In genomic region chr1:161967936-161968335, GRCm38 (mm10) we compare ENCODE assay signal across 35 mouse cellular contexts. TPM values are rescaled to one million over a fixed set of nuclear protein-coding genes. Genes with fewer than 3 reads are reported as not detected.
DNase-seq lines count a peak whose midpoint lies in the region; ATAC-seq lines count a peak whose summit lies in the region.
"Had no signal": no experiment of that assay in that cellular context is flagged by ENCODE, and none has a peak within 500 bp of the region (broad histone marks: within the 10 kb centered on the region; RNA-seq: fewer than 3 reads in every experiment).

No protein-coding gene starts in this region.

- peaks cover 7% of the 10 kb centered on the region; the same call in 1 of the 2 replicates for H3K27me3 ChIP-seq in heart, embryonic 12.5 days (replicated peaks)
- H3K27me3 ChIP-seq in kidney, embryonic 15.5 days = no peaks in the 10 kb centered on the region
- H3K27me3 ChIP-seq in limb, embryonic 10.5 days (ENCODE audit: low read depth, poor library complexity, severe bottlenecking) = no peaks in the 10 kb centered on the region
- H3K27me3 ChIP-seq: embryonic facial prominence, embryonic 13.5 days; forebrain, embryonic 15.5 days had no signal

- H3K27ac ChIP-seq in heart, embryonic 12.5 days (ENCODE audit: poor library complexity, severe bottlenecking) = no peak overlapping the region
- H3K27ac ChIP-seq in kidney, embryonic 15.5 days = no peak overlapping the region
- no peak overlapping the region for H3K27ac ChIP-seq in limb, embryonic 10.5 days
- H3K27ac ChIP-seq: embryonic facial prominence, embryonic 10.5 days; embryonic facial prominence, embryonic 13.5 days; forebrain, embryonic 12.5 days had no signal

- H3K9ac ChIP-seq in heart, embryonic 12.5 days = no peak overlapping the region
- no peak overlapping the region for H3K9ac ChIP-seq in kidney, embryonic 15.5 days
- H3K9ac ChIP-seq: forebrain, embryonic 12.5 days had no signal

- H3K4me1 ChIP-seq in heart, embryonic 12.5 days (replicated peaks) = peaks cover 9% of the 10 kb centered on the region
- peaks cover 29% of the 10 kb centered on the region for H3K4me1 ChIP-seq in kidney, embryonic 15.5 days
- peaks cover 16% of the 10 kb centered on the region for H3K4me1 ChIP-seq in limb, embryonic 10.5 days

- peaks cover 11% of the 10 kb centered on the region for H3K36me3 ChIP-seq in heart, embryonic 12.5 days
- peaks cover 9% of the 10 kb centered on the region for H3K36me3 ChIP-seq in kidney, embryonic 15.5 days
- H3K36me3 ChIP-seq in limb, embryonic 10.5 days = peaks cover 20% of the 10 kb centered on the region
- H3K36me3 ChIP-seq: forebrain, embryonic 15.5 days had no signal

- WGBS in heart, embryonic 12.5 days = 69% methylated on average over 2 of the region's 2 CpGs
- 65% methylated on average over 2 of the region's 2 CpGs for WGBS in kidney, embryonic 15.5 days
- WGBS in limb, embryonic 10.5 days = 87% methylated on average over 2 of the region's 2 CpGs

- no peaks in the 10 kb centered on the region for H3K9me3 ChIP-seq in heart, embryonic 12.5 days (replicated peaks)
- no peaks in the 10 kb centered on the region for H3K9me3 ChIP-seq in kidney, embryonic 15.5 days (replicated peaks)
- no peaks in the 10 kb centered on the region for H3K9me3 ChIP-seq in limb, embryonic 10.5 days (replicated peaks)
- H3K9me3 ChIP-seq: embryonic facial prominence, embryonic 10.5 days; embryonic facial prominence, embryonic 13.5 days; forebrain, embryonic 12.5 days; forebrain, embryonic 15.5 days; heart, embryonic 10.5 days; hindbrain, embryonic 10.5 days; hindbrain, embryonic 13.5 days had no signal

- ATAC-seq in heart, embryonic 12.5 days (ENCODE audit: insufficient number of reproducible peaks, low FRiP score) = no peak
- ATAC-seq in hematopoietic stem cell, adult 5-6 weeks (replicated peaks in 1 of 2; ENCODE audit: insufficient read depth in 1 of 2, low FRiP score in 2 of 2, low TSS enrichment in 1 of 2, low read depth in 1 of 2, poor library complexity in 2 of 2, severe bottlenecking in 2 of 2) = 0 out of 4 replicates have a peak, but pooled peaks have one; percentile 18 to 35
- ATAC-seq in kidney, embryonic 15.5 days (replicated peaks; ENCODE audit: low FRiP score) = no peak

- H3K4me3 ChIP-seq in heart, embryonic 12.5 days = no peak overlapping the region
- no peak overlapping the region for H3K4me3 ChIP-seq in kidney, embryonic 15.5 days (replicated peaks)
- no peak overlapping the region for H3K4me3 ChIP-seq in limb, embryonic 10.5 days
- H3K4me3 ChIP-seq: forebrain, embryonic 12.5 days had no signal

- peak; percentile 30 for DNase-seq in heart, adult 11 months
- peak; percentile 90 for DNase-seq in 416B (ENCODE audit: low read depth)
- peak; percentile 47 for DNase-seq in MEL-GATA-1-ER (ENCODE audit: extremely low read depth, low read depth)
- no peak for DNase-seq in cerebellum, postnatal 36 days
- DNase-seq in limb, embryonic 10.5 days (ENCODE audit: low spot score) = no peak
- DNase-seq: adrenal gland, adult 8-10 months; adrenal gland, postnatal 25 days; cerebellum, adult 11-12 months; cerebellum, postnatal 14 days; embryo, embryonic 11 days; gastrocnemius, postnatal 14 days; heart, adult 2 months; kidney, adult 18-20 months had no signal

- no peak overlapping the region for H3K4me2 ChIP-seq in heart, embryonic 12.5 days
- no peak overlapping the region for H3K4me2 ChIP-seq in kidney, embryonic 15.5 days

RNA-seq across cellular contexts. Expression of gene Pigc, which starts 1.1 kb away (rescaled TPM):
- 22.5 and 23.4 TPM in 2 replicates for polyA plus RNA-seq in heart, embryonic 12.5 days (2016; fragmentation: Nextera tagmentation; extraction: Ambion mirVana)
- total RNA-seq in hematopoietic stem cell, adult 5-6 weeks (2017) = 14.9 and 22.1 TPM in 2 replicates
- 39.7 and 40.4 TPM in 2 replicates for polyA plus RNA-seq in kidney, embryonic 15.5 days (2015; fragmentation: Nextera tagmentation; extraction: Ambion mirVana)
- 31.4 and 39.9 TPM in 2 replicates for polyA plus RNA-seq in limb, embryonic 10.5 days (2016; fragmentation: Nextera tagmentation; extraction: Ambion mirVana)

RNA-seq across cellular contexts. Expression of gene 4930558K02Rik, which starts 11.5 kb away (rescaled TPM):
- not detected in 2 replicates for polyA plus RNA-seq in heart, embryonic 12.5 days (2016; fragmentation: Nextera tagmentation; extraction: Ambion mirVana)
- not detected in 2 replicates for total RNA-seq in hematopoietic stem cell, adult 5-6 weeks (2017)
- polyA plus RNA-seq in kidney, embryonic 15.5 days (2015; fragmentation: Nextera tagmentation; extraction: Ambion mirVana) = not detected in 2 replicates
- polyA plus RNA-seq in limb, embryonic 10.5 days (2016; fragmentation: Nextera tagmentation; extraction: Ambion mirVana) = not detected in 2 replicates
- total RNA-seq: adrenal gland, adult 8-10 months; adrenal gland, postnatal 25 days; ES-E14; gastrocnemius, adult 18-20 months; gastrocnemius, postnatal 14 days; heart, adult 2 months; heart, postnatal 25 days had no signal
- polyA plus RNA-seq: activated CD4-positive, CD25-positive, alpha-beta regulatory T cell, adult 4 months; brain, embryonic 14.5 days; C2C12; embryonic facial prominence, embryonic 10.5 days; embryonic facial prominence, embryonic 13.5 days; erythroblast, embryonic 14.5 days; forebrain, embryonic 12.5 days; gonadal fat pad, adult 2 months; heart, adult 2 months; heart, embryonic 10.5 days; heart, embryonic 14.5 days; heart, postnatal 0 days; hindbrain, embryonic 10.5 days; hindbrain, embryonic 13.5 days; inflammation-experienced regulatory T-cells, adult 6 months; intestine, embryonic 16.5 days had no signal

Comparison
In these comparisons a context has a peak if more than half of its experiments do, and no peak if none do; other contexts are left out.
1. DNase-seq: peak in heart, adult 11 months (single experiment), 416B (single experiment) and MEL-GATA-1-ER (single experiment); none in cerebellum, postnatal 36 days (0 of 2) and limb, embryonic 10.5 days (single experiment).
2. ATAC-seq: peak in hematopoietic stem cell, adult 5-6 weeks (2 of 2); none in heart, embryonic 12.5 days (single experiment) and kidney, embryonic 15.5 days (single experiment).